Mouse (Mus musculus): Measurements from ENCODE around the gene Cbr1. TPM values are rescaled to one million over a fixed set of nuclear protein-coding genes. Genes with fewer than 3 reads are reported as not detected.
"Not testable (repeated sequence)": the region's sequence is repeated elsewhere in the genome, so short reads cannot be mapped to it uniquely, and the experiment has no call there.

Gene Cbr1
- polyA plus RNA-seq, 1 experiment from 2014 or later, result 146 TPM

GRCm38 (mm10) chr16:93606146-93606545, 493 bp downstream of the Cbr1 start:
- H3K4me2 ChIP-seq (ENCODE audit: low read length), result no peak overlapping the region
- H3K27ac ChIP-seq (ENCODE audit: low read length), result no peak overlapping the region
- no peaks in the 10 kb centered on the region for H3K9me3 ChIP-seq (replicated peaks; ENCODE audit: control insufficient read depth, low read length, poor library complexity, severe bottlenecking)
- H3K36me3 ChIP-seq (ENCODE audit: control insufficient read depth, insufficient read depth, low read length), result 0 out of 2 replicates have a peak, but pooled peaks cover 2% of the 10 kb centered on the region
- ATAC-seq, result no peak
- WGBS, result 89% methylated on average over 7 of the region's 7 CpGs
- H3K27me3 ChIP-seq (ENCODE audit: control insufficient read depth, insufficient read depth, low read depth, low read length), result no peaks in the 10 kb centered on the region
- H3K4me1 ChIP-seq (ENCODE audit: control insufficient read depth, insufficient read depth, low read length), result peaks cover 21% of the 10 kb centered on the region
- no peak overlapping the region for H3K9ac ChIP-seq (ENCODE audit: low read depth, low read length)
- no peak overlapping the region for H3K4me3 ChIP-seq (ENCODE audit: low read depth, low read length)

- peak overlapping the region; percentile 84 for H3K27ac ChIP-seq (ENCODE audit: low read length)
- no peaks in the 10 kb centered on the region for H3K27me3 ChIP-seq (ENCODE audit: control insufficient read depth, insufficient read depth, low read depth, low read length)
- H3K4me1 ChIP-seq (ENCODE audit: control insufficient read depth, insufficient read depth, low read length), result peaks cover 21% of the 10 kb centered on the region
- under 1% methylated on average over 32 of the region's 32 CpGs for WGBS
- peak; percentile 27 for ATAC-seq
- H3K4me2 ChIP-seq (ENCODE audit: low read length), result peak overlapping the region; percentile 80
- peak overlapping the region; percentile 76 for H3K9ac ChIP-seq (ENCODE audit: low read depth, low read length)
- H3K4me3 ChIP-seq (ENCODE audit: low read depth, low read length), result peak overlapping the region; percentile 66
- peaks cover 6% of the 10 kb centered on the region for H3K36me3 ChIP-seq (ENCODE audit: control insufficient read depth, insufficient read depth, low read length)
- no peaks in the 10 kb centered on the region for H3K9me3 ChIP-seq (replicated peaks; ENCODE audit: control insufficient read depth, low read length, poor library complexity, severe bottlenecking)
Observed at GRCm38 (mm10) chr16:93607669-93608101, 2.0 kb downstream of the Cbr1 start.

- no peaks in the 10 kb centered on the region for H3K9me3 ChIP-seq (replicated peaks; ENCODE audit: control insufficient read depth, low read length, poor library complexity, severe bottlenecking)
- no peak overlapping the region for H3K9ac ChIP-seq (ENCODE audit: low read depth, low read length)
- H3K4me1 ChIP-seq (ENCODE audit: control insufficient read depth, insufficient read depth, low read length), result peaks cover 18% of the 10 kb centered on the region
- peak overlapping the region; percentile 66 for H3K4me3 ChIP-seq (ENCODE audit: low read depth, low read length)
- 61% methylated on average over 6 of the region's 8 CpGs for WGBS
- H3K4me2 ChIP-seq (ENCODE audit: low read length), result peak overlapping the region; percentile 80
- H3K27me3 ChIP-seq (ENCODE audit: control insufficient read depth, insufficient read depth, low read depth, low read length), result no peaks in the 10 kb centered on the region
- ATAC-seq, result no peak
- no peak overlapping the region for H3K27ac ChIP-seq (ENCODE audit: low read length)
- peaks cover 6% of the 10 kb centered on the region for H3K36me3 ChIP-seq (ENCODE audit: control insufficient read depth, insufficient read depth, low read length)
Observed at GRCm38 (mm10) chr16:93608731-93609130, 3.1 kb downstream of the Cbr1 start.

GRCm38 (mm10) chr16:93609796-93610195, 4.1 kb downstream of the Cbr1 start:
- H3K27me3 ChIP-seq (ENCODE audit: control insufficient read depth, insufficient read depth, low read depth, low read length), result no peaks in the 10 kb centered on the region
- peaks cover 6% of the 10 kb centered on the region for H3K36me3 ChIP-seq (ENCODE audit: control insufficient read depth, insufficient read depth, low read length)
- H3K4me3 ChIP-seq (ENCODE audit: low read depth, low read length), result no peak overlapping the region
- WGBS, result 97% methylated on average over 4 of the region's 4 CpGs
- no peak overlapping the region for H3K27ac ChIP-seq (ENCODE audit: low read length)
- no peak overlapping the region for H3K4me2 ChIP-seq (ENCODE audit: low read length)
- ATAC-seq, result no peak
- no peaks in the 10 kb centered on the region for H3K9me3 ChIP-seq (replicated peaks; ENCODE audit: control insufficient read depth, low read length, poor library complexity, severe bottlenecking)
- peaks cover 13% of the 10 kb centered on the region for H3K4me1 ChIP-seq (ENCODE audit: control insufficient read depth, insufficient read depth, low read length)
- no peak overlapping the region for H3K9ac ChIP-seq (ENCODE audit: low read depth, low read length)

- ATAC-seq, result no peak
- Histone ChIP-seq H3K9ac (ENCODE audit: low read depth, low read length) (no peak overlapping the region), H3K4me2 (ENCODE audit: low read length) (no peak overlapping the region), H3K27me3 (ENCODE audit: control insufficient read depth, insufficient read depth, low read depth, low read length) (no peaks in the 10 kb centered on the region), H3K4me1 (ENCODE audit: control insufficient read depth, insufficient read depth, low read length) (peaks cover 13% of the 10 kb centered on the region), H3K4me3 (ENCODE audit: low read depth, low read length) (no peak overlapping the region), H3K27ac (ENCODE audit: low read length) (no peak overlapping the region), H3K9me3 (replicated peaks; ENCODE audit: control insufficient read depth, low read length, poor library complexity, severe bottlenecking) (no peaks in the 10 kb centered on the region), H3K36me3 (ENCODE audit: control insufficient read depth, insufficient read depth, low read length) (peaks cover 6% of the 10 kb centered on the region)
- 96% methylated on average over 4 of the region's 4 CpGs for WGBS
Observed at GRCm38 (mm10) chr16:93610961-93611360, 5.3 kb downstream of the Cbr1 start.

- Histone ChIP-seq H3K4me1 (ENCODE audit: control insufficient read depth, insufficient read depth, low read length) (no peaks in the 10 kb centered on the region), H3K9ac (ENCODE audit: low read depth, low read length) (no peak overlapping the region), H3K27ac (ENCODE audit: low read length) (no peak overlapping the region), H3K4me3 (ENCODE audit: low read depth, low read length) (no peak overlapping the region), H3K27me3 (ENCODE audit: control insufficient read depth, insufficient read depth, low read depth, low read length) (no peaks in the 10 kb centered on the region), H3K4me2 (ENCODE audit: low read length) (no peak overlapping the region), H3K9me3 (replicated peaks; ENCODE audit: control insufficient read depth, low read length, poor library complexity, severe bottlenecking) (no peaks in the 10 kb centered on the region), H3K36me3 (ENCODE audit: control insufficient read depth, insufficient read depth, low read length) (peaks cover 3% of the 10 kb centered on the region)
- WGBS, result 38% methylated on average over 5 of the region's 5 CpGs
- ATAC-seq, result no peak
Observed at GRCm38 (mm10) chr16:93615118-93615870, 9.6 kb downstream of the Cbr1 start.

- H3K9ac ChIP-seq (ENCODE audit: low read depth, low read length); H3K4me3 ChIP-seq (ENCODE audit: low read depth, low read length); H3K27me3 ChIP-seq (ENCODE audit: control insufficient read depth, insufficient read depth, low read depth, low read length); H3K27ac ChIP-seq (ENCODE audit: low read length); H3K9me3 ChIP-seq (replicated peaks; ENCODE audit: control insufficient read depth, low read length, poor library complexity, severe bottlenecking); ATAC-seq; H3K4me1 ChIP-seq (ENCODE audit: control insufficient read depth, insufficient read depth, low read length); H3K4me2 ChIP-seq (ENCODE audit: low read length); H3K36me3 ChIP-seq (ENCODE audit: control insufficient read depth, insufficient read depth, low read length): not testable (repeated sequence)
- WGBS, result 86% methylated on average over 4 of the region's 4 CpGs
Observed at GRCm38 (mm10) chr16:93623759-93624158, 18.1 kb downstream of the Cbr1 start.

GRCm38 (mm10) chr16:93624671-93625070, 19.0 kb downstream of the Cbr1 start:
- Histone ChIP-seq H3K4me3 (ENCODE audit: low read depth, low read length) (no peak overlapping the region), H3K27ac (ENCODE audit: low read length) (no peak overlapping the region), H3K27me3 (ENCODE audit: control insufficient read depth, insufficient read depth, low read depth, low read length) (no peaks in the 10 kb centered on the region), H3K36me3 (ENCODE audit: control insufficient read depth, insufficient read depth, low read length) (no peaks in the 10 kb centered on the region), H3K9ac (ENCODE audit: low read depth, low read length) (no peak overlapping the region), H3K4me1 (ENCODE audit: control insufficient read depth, insufficient read depth, low read length) (no peaks in the 10 kb centered on the region), H3K9me3 (replicated peaks; ENCODE audit: control insufficient read depth, low read length, poor library complexity, severe bottlenecking) (no peaks in the 10 kb centered on the region), H3K4me2 (ENCODE audit: low read length) (no peak overlapping the region)
- ATAC-seq, result no peak
- WGBS, result 85% methylated on average over 4 of the region's 4 CpGs

- H3K9ac ChIP-seq (ENCODE audit: low read depth, low read length), result no peak overlapping the region
- no peak overlapping the region for H3K27ac ChIP-seq (ENCODE audit: low read length)
- H3K4me3 ChIP-seq (ENCODE audit: low read depth, low read length), result no peak overlapping the region
- no peaks in the 10 kb centered on the region for H3K9me3 ChIP-seq (replicated peaks; ENCODE audit: control insufficient read depth, low read length, poor library complexity, severe bottlenecking)
- no peak for ATAC-seq
- no peaks in the 10 kb centered on the region for H3K27me3 ChIP-seq (ENCODE audit: control insufficient read depth, insufficient read depth, low read depth, low read length)
- no peaks in the 10 kb centered on the region for H3K36me3 ChIP-seq (ENCODE audit: control insufficient read depth, insufficient read depth, low read length)
- no peaks in the 10 kb centered on the region for H3K4me1 ChIP-seq (ENCODE audit: control insufficient read depth, insufficient read depth, low read length)
- H3K4me2 ChIP-seq (ENCODE audit: low read length), result no peak overlapping the region
- 21% methylated on average over 1 of the region's 1 CpGs for WGBS
Observed at GRCm38 (mm10) chr16:93626745-93627144, 21.1 kb downstream of the Cbr1 start.
